Mouse (Mus musculus): ENCODE data around the gene Strap. TPM values are rescaled to one million over a fixed set of nuclear protein-coding genes. Genes with fewer than 3 reads are reported as not detected.

Gene Strap
- 10.9 TPM for polyA plus RNA-seq (2015; fragmentation: Illumina TruSeq; extraction: RNeasy Lipid Tissue Mini Kit (QIAGEN cat#74804); ENCODE audit: insufficient read depth, low read depth, low replicate concordance)

GRCm38 (mm10) chr6:137734846-137735609, at the start of gene Strap:
Strap (plus strand) TSS chr6:137735078.

GRCm38 (mm10) chr6:137754056-137754856, 19.4 kb downstream of the Strap start, which contains the start of gene Dera:
Dera (plus strand) TSS chr6:137754546.

Other genes with a start within 250 kb of the Strap start
- gene Eps8, start 80.2 kb upstream of the Strap start, polyA plus RNA-seq (2015; fragmentation: Illumina TruSeq; extraction: RNeasy Lipid Tissue Mini Kit (QIAGEN cat#74804); ENCODE audit: insufficient read depth, low read depth, low replicate concordance): 4.5 TPM
- gene Dera, start 19.5 kb downstream of the Strap start, polyA plus RNA-seq (2015; fragmentation: Illumina TruSeq; extraction: RNeasy Lipid Tissue Mini Kit (QIAGEN cat#74804); ENCODE audit: insufficient read depth, low read depth, low replicate concordance): 3.3 TPM

Data from pancreas, adult 10 weeks (tissue).